Mouse (Mus musculus): ENCODE measurements around the gene Thy1.

Gene Thy1

DNA sequence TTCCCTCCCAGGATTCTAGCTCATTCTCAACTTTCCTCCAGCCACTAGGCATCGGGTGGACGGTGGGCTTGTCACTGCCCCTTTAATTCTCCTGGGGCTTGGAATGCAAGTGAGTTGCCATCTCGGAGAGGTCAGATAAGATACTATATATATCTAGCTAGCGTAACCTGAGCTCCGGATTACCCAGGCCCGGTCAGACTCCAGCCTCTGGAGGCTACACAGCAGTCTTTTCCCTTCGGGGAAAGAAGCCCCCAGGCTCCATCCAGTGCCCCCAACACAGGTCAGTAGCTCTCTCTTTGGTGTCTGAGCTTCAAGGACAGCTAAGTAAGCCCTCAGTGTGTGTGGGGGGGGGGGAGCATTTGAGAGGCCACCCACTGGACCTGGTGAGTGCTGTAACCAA lies 26.1 kb downstream of the Thy1 start:
- no peak for DNase-seq

DNA sequence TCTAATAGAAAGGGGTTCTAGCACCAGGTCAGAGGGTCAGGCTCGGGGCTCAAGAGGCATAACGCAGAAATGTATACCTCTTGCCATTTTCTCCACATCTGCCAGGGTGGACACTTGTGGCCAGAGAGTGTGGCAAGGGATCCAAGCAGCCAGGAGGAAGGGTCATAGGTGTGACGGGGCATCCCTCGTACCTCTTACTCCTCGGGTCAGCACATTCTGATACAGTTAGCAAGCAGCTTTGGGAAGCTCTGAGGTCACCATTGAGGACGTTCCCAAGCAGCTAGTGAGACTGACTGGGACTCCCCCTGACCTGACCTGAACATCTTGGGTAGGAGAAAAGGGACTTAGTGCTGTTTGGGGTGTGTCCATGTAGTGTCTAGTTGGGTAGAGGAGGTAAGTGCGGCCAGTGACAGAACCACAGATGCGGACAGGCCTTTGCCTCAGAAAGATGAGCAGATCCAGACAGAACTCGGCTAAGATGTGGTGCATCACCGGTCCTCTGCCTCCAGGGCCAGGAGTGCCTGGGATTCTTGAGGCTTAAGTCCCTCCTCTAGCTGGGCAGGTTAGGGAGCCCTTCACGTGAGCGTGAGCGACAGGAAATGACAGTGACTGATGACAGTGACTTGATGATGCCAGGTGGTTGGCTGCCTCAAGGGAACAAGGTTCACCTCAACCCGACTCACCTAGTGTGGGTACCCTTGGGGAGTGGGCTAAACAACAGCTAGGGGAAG lies 27.1 kb downstream of the Thy1 start:
- DNase-seq, result peak; percentile 6

DNA sequence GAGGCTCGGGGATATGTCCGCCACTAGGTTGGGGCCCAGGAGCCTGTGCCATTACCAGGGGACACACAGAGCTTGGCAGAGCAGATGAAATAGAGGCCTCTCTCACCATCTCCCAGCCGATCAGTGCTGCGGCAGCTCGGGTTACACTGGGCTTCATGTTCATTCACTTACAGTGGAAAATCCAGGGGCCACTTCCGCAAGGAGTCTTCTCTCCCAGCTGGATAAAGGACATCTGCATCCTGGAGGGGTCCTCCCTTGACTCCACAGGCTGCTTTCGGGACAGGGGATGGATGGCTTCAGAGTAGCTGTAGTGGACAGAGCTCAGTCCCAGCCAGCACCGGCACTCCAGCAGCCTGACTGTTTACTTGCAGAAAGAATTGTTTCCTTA lies 27.7 kb downstream of the Thy1 start:
- no peak for DNase-seq

DNA sequence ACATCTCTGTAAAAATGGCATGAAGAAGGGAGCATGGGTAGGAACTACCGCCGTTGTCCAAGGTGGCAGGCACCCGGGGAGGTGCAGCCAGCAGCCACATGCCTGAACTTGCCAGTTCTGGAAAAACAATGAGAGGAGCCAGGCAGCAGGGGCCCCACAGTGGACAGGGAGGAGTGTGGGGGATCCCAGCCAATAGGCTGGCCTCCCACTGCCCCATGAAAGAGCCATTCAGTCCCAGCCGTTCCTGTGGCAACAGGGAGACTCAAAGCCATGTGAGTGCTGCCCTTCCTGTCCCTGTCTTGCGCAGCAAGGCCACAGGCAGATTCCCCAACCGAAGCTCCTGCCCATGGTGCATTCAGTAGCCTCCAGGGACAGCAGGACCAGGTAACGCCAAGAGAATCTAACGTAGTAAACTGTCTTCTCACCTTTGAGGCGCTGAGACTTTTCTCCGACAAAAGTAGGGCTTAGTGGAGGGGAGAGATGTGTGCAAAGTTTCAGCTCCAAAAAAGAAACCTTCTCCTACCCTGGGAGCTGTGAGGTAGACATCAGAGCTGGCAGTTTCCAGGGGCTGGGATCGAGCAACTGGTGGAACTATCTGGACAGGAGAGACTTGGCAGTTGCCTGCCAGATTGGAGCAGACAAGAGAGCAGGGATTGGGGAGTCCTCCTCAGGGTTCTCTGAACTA lies 28.9 kb downstream of the Thy1 start:
- peak; percentile 12 for DNase-seq

DNA sequence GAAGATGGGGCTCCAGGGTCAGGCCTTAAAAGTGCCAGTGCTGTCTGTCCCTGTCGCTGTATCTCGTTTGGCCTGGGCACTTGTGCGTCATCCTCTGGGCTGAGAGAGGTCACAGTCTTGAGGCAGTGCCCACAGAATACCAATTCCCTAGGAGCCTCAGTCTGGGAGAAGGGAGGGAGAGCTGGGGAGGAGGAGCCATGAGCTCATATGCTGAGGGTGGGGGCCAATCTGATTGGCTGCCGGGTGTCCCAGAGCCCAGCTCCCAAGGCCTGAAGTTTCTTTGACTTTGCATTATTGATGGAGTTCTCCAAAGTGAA lies 29.4 kb downstream of the Thy1 start:
- DNase-seq, result peak; percentile 18

DNA sequence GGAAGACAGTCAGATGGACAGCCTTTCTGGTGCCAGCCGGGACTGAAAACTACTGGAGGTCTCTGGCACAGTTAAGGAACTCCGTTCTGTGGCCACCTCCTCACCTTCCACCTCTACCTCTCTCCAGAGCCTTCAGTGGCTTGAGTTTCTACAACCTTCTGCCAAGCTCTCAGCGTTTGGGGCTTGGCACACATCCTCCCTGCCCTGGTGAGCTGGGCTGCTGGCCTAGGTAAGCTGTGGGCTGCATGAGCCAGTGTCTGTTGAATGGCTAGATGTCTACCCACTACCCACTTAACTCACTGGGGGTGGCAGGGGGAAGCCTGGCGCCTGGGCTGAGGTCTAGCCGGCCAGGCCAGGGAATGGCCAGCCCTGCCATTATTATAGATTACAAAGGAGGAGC lies 29.9 kb downstream of the Thy1 start:
- peak; percentile 9 for DNase-seq

DNA sequence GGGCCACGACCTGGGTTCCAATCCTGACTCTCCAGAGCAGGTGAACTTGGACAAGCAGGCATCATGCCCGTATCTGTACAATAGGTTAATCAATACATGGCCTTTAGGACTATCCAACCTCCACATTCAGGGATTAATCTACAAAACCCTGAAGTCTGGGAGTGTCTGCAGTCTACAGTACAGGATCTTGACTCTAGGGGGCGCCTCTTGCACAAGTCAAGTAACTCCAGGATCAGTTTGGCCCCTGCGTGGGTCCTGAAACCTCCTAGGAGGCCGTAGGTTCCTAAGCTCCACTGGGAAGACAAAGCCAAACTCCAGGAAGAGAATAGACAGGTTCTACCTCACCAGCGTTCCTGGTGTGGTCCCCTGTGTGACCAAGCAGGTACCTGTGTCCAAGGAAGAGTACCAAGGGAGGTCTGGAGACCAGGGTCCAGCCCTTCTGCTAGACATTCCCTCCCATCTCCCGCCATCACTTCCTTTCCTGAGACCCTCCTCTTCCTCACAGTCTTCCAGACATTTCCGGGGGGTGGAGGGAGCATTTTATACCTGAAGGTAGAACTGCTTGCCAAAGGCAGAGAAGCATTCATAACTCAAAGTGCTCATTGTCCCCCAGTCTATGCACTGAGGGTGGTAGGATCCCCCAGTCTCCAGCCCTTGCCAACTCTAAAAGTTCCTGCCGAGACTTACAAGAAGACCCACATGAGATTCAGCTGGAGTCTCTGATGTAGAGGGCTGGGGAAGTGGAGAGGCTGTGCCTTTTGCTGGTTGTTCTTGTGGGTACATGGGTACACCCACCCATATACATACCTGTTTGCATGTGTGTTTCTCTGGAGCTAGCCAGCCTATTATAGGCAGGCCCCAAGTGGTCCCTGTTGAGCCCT lies 31.5 kb downstream of the Thy1 start:
- peak; percentile 76 for DNase-seq

DNA sequence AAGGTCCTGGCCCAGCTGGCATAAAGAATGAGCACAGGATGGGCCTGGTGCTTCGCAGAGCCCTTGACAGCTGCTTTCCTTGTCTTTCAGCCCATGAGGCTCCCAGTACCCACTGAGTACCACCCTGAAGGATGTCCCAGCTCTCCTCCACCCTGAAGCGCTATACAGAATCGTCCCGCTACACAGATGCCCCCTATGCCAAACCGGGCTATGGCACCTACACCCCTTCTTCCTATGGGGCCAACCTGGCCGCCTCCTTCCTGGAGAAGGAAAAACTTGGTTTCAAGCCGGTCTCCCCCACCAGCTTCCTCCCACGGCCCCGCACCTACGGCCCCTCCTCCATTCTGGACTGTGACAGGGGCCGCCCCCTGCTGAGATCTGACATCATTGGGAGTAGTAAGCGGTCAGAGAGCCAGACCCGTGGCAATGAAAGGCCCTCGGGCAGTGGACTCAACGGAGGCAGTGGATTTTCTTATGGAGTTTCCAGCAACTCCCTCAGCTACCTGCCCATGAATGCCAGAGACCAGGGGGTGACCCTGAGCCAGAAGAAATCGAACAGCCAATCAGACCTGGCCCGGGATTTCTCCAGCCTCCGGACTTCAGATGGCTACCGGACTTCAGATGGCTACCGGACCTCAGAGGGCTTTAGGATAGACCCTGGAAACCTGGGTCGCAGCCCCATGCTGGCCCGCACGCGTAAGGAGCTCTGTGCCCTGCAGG lies 32.3 kb downstream of the Thy1 start:
- DNase-seq, result peak; percentile 55

DNA sequence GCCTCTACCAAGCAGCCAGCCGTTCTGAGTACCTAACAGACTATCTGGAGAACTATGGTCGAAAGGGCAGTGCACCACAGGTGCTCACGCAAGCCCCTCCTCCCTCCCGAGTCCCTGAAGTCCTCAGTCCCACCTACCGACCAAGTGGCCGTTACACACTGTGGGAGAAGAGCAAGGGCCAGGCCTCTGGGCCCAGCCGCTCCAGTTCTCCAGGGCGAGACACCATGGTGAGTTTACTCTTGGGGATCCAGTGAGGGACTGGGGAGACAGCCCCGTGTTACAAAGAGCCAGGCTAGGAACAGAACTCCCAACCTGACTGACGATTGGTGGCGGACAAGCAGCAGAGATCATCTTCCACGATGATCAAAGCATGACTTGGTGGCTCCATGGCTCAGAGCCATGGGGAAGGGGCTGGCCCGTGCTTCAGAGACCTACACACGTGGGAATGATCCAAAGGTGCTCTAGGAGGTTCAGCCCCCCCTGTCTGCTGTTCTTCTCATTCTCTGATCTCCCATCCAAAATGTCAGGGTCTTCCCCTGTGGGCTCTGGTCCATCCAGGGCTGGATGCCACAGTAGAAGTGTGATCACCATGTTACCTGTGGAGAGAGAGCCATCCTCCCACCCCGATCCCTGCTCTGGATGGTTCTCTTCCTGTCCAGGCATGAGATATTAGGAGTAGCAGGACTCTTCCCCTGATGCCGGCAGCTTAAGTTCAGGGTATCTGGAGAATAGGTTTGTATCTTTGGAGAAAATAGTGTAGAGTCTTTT lies 33.0 kb downstream of the Thy1 start:
- DNase-seq, result peak; percentile 66

DNA sequence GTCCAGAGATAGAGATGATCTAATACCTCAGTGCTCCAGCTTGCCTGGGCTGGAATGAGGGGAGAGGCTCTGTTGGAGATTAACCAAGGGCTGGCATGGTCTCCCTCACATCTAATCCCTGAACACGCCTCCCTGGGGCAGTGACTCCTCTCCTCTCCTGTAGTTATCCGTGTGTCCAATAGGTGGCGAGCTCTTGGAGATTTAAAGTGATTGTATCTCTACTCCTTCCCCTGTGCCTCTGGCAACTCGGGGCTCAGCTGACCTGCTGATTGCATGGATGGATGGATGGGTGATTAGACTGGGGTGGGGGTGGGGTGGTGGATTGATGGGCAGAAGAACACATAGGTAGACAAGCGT lies 33.6 kb downstream of the Thy1 start:
- peak; percentile 95 for DNase-seq

DNA sequence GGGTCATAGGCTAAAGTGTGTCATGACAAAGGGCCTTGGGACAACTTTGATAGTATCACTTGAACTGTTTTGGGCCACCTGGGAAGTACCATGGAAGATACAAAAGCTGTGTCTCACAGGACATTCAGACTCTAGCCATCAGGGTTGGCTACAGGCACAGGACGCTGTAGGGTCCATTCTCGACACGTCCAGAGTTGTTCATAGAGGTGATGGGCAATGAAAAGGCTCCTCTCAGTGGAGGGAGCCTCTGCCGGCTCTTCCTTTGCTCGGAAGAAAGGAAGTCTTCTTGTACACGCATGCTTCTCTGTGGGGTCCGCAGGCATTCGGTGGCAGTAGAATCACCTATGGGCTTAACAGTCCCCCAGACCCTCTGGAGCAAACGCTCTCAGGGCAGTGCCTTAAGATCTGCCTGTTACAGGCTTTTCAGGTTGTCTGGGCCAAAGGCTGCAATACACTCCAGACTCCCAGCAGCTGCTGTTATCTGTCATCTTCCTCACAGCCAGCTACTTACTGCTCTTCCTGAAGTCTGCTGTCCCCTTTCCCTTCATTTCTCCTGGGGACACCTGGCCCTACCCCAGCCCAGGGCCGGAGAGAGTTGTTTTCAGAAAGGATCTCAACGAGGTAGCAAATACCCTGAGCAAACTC lies 34.2 kb downstream of the Thy1 start:
- DNase-seq, result peak; percentile 26

DNA sequence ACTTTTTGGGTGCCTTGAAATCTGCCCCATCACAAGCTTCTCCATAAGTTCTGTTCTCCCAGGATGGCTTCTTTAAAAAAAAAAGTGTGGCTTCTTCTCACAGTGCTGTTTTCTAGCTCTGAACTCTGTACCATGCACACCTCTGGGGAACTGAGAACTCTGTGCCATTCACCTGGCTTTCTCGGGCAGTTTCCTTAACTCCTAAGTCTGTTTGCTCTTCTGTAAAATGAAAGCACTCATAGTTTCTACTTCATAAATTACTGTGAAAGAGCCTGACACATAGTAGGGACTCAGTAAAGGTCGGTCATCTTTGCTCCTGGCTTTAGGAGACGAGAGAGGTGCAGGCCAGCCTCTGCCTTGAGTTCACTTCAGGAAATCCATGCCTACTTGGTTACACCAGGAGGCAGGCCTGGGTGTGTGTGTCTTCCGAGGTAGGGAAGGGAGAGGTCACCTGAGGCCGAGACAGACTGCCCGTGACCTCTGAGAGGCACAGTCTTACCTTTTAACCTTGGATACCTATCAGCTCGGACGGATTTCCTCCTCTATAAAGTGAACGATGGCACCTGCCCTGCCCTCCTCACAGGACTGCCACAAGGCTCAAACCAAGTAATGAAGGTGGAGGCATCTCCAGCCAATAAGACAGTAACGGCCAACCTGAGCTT lies 35.1 kb downstream of the Thy1 start:
- peak; percentile 83 for DNase-seq

DNA sequence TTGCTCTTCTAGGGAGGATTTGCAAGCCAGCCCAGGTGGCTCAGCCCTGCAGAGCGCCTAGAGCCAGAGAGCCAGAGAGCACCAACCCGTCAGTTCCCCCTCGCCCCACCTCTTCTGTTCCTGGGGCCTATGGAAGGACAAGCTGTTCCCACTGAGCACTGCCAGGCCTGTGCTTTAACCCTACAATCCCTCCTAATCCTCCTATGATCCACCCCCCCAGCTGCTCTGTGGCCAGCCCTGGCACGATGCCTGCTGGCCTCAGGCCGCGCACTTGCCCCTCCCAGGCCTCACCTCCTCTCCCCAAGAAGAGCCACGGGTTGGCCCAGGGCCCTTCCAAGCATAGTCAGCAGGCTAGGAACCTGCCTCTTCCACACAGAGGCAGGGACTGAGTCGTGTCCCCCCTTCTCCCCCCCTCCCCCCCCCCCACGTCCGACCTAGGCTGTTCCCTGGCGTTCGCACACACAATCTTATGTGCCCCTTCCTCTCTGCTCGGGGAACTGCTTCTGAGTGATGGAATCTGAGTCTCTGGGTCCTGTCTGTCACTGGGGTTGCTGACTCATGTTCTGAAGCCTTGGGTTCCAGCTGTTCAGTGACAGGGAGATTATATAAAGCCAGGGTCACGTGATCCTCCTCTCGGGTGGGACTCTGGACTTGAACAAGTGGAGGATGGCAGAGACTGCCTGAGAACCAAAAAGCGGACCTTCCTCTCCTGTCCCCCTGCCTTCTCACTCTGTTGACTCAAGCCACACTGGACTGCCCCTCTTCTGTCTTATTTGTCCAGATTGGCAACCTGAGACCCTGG lies 36.0 kb downstream of the Thy1 start:
- DNase-seq, result peak; percentile 98

DNA sequence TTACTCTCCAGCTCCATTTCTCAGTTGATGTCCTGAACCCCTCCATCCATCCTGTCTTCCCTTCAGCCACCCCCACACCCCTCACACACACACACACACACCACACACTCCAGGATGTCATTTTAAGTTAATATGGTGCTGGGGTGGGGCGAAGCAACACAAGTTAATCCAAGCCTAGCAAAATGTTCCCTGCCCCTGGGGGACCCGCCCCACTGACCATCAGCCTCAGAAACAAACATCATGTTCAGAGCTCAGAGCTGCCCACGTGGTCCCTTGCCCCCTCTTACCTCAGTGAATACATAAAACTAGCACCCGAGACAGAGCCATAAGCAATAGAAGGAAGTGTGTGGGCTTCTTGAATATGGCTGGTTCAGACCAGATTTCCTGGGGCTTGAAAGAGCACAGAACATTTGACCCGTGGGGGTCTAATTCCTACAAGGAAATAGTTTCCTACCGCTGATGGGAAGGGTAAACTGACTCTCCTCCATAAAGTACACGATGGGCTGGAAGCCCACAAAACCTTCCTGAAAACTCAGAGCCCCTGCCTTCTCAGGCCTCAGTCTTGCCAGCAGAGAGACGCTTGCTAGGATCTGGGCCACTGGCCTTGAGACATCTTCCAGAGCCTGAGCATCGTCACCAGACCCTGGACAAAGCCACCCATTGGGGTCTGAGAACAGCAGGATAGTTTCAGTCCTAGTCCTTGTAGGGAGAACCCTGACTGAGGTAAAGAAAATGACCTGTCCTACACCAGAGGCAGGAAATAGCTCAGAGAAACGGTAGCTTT lies 37.0 kb downstream of the Thy1 start:
- DNase-seq, result peak; percentile 96

DNA sequence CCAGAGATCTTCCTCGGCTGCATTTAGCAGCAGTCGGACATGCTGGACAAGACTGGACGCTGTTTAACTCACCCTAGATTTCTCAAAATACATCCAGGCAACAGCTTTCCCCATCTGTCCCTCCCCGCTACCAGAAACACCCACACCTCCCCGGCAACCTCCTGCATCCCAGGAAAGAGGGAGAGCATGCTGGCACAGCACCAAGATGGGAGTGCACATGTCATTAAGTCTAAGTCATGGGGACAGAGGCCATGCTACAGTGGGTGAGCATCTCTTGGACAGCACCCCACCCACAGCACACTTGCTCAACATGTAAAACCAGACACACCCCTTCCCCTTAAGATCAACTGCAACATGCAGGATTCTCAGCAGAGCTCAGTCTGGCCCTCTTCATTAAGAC lies 37.8 kb downstream of the Thy1 start:
- peak; percentile 67 for DNase-seq

DNA sequence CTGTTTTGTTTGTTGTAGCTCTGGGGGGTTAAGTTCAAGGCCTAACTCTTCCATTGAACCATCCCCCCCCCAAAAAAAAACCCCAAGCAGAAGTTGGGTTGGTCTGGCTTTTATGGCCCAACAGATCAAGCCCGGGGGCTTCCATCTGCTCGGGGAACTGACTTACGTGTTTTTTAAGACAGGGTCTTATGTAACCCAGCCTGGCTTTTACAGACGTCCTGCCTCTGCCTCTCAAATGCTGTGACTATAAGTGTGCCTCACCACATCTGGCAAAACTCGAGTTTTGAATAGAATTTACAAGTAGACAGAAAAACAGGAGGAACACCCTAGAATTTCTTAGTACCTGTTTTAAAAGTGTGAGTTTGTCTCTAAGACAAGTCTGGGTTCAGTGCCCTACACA lies 38.4 kb downstream of the Thy1 start:
- no peak for DNase-seq

DNA sequence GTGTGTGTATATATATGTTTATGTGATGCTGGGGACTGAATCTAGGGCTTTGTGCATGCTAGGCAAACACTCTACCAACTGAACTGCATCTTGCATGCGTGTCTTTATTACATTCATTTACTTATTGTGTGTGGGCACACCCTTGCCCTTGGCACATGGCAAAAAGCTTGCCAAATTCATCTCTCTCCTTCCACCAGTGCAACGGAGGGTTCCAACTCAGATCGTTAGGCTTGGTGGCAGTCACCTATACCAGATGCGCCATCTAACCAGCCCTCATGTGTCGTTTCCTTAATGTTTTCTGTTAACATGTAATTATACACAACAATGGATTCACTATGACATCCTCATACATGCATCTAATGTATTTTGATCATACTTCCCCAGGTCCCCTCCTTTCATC lies 39.1 kb downstream of the Thy1 start:
- DNase-seq, result no peak

DNA sequence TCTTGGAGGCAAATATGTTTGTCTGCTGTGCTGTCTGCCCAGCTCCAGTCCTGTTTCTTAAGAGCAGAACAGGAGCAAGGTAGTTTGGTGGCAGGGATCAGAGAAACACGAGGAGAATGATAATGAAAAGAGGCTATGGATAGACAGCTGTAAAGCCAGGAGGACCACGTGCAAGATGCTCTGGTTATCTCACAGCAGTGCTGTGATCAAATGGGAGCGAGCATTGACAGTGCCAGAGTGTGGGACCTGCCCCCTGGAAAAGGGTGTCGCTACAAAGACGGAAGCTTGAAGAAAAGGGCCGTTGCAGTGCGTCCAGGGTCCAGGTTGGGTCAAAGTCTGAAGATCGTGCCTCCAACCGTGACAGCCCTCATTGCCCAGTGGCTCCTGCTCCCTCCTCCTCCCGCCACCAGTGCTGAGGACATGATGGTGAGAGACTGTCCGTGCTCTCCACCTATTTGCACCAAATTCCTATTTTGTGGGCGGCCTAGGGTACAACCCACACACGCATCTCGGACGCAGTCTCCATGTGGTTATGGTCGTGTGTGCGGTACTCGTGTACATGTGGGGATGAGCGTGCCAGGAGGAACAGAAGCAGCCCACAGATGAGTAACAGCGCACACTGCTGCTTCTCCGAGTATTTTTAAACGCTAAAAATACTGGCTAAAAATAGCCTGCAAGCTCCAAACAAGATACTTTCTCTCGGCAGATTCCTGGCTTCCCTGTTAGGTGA lies 40.4 kb downstream of the Thy1 start:
- DNase-seq, result peak; percentile 94

DNA sequence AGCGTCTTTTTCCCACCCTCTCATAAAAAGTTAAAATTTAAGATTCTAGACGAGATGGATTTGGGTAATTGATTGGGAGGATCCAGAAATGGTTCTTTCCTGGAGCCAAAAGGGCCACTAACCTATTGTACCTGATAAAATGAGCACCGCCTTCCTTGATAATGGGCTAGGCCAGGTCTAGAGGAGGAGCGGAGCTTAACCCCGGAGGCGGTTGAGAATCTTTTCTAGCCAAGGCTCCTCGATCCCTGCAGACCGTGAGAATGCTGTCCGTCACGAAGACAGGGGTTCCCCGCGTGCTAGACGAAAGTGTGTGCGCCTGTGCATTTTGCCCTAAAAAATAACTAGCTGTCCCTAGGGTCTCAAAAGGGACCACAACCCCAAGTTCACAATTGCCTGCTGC lies 41.1 kb downstream of the Thy1 start:
- peak; percentile 63 for DNase-seq
